Mouse (Mus musculus) heart, postnatal 0 days (tissue): ENCODE results near the gene Hs6st2. TPM values are rescaled to one million over a fixed set of nuclear protein-coding genes. Genes with fewer than 3 reads are reported as not detected.

Experiments
- ATAC-seq: fragments of 200-750 bp; cut with Nextera tagmentation; 2 replicates; pipeline ENCODE4 v1.8.0; 2017; ENCODE audit warnings: low read depth, moderate number of reproducible peaks, moderate library complexity; ENCODE audit not compliant: insufficient read depth
- DNase-seq: peaks from one replicate; pipeline ENCODE4 v3.0.0-alpha.2; 2016; ENCODE audit warnings: low spot score
- H3K27ac ChIP-seq: fragments of 300-500 bp; sonication (generic); 2 replicates; pipeline ENCODE4 v1.5.1; 2014; ENCODE audit warnings: low read depth, mild to moderate bottlenecking
- H3K27me3 ChIP-seq: fragments of 300-500 bp; sonication (generic); 2 replicates; pipeline ENCODE4 v1.6.1; 2014; ENCODE audit warnings: low read length, mixed read lengths; ENCODE audit not compliant: control insufficient read depth, insufficient read depth
- H3K36me3 ChIP-seq: fragments of 300-500 bp; sonication (generic); replicated peaks from 2 replicates; pipeline ENCODE4 v1.6.1; 2014; ENCODE audit warnings: low read length, mixed read lengths; ENCODE audit not compliant: control insufficient read depth, insufficient read depth
- H3K4me1 ChIP-seq: fragments of 300-500 bp; sonication (generic); 2 replicates; pipeline ENCODE4 v1.6.1; 2014; ENCODE audit warnings: antibody characterized with exemption; ENCODE audit not compliant: control insufficient read depth, insufficient read depth
- H3K4me2 ChIP-seq: fragments of 300-500 bp; sonication (generic); 2 replicates; pipeline ENCODE4 v1.6.1; 2014; ENCODE audit warnings: low read depth, mild to moderate bottlenecking, low read length, moderate library complexity
- H3K4me3 ChIP-seq: fragments of 300-500 bp; sonication (generic); 2 replicates; pipeline ENCODE4 v1.5.1; 2014; ENCODE audit warnings: low read depth, low read length
- H3K9ac ChIP-seq: fragments of 300-500 bp; sonication (generic); replicated peaks from 2 replicates; pipeline ENCODE4 v1.6.1; 2014; ENCODE audit warnings: low read depth, low read length, mixed read lengths
- H3K9me3 ChIP-seq: fragments of 300-500 bp; sonication (generic); replicated peaks from 2 replicates; pipeline ENCODE4 v1.6.1; 2016; ENCODE audit warnings: low read length; ENCODE audit not compliant: control insufficient read depth
- CTCF ChIP-seq: IDR thresholded peaks from 2 replicates; pipeline ENCODE4 v1.5.1; 2016; ENCODE audit warnings: antibody characterized with exemption, control low read depth, low read depth
- EP300 ChIP-seq: IDR thresholded peaks from 2 replicates; pipeline ENCODE4 v1.6.1; 2016; ENCODE audit warnings: antibody characterized with exemption, low read depth
- WGBS: fragments of 180-500 bp; shearing (Covaris S2); extraction: QIAGEN DNeasy Blood & Tissue Kit; methylation state at CpG from one replicate; pipeline ENCODE4 v1.1.7; 2014; 5-methylcytosine and 5-hydroxymethylcytosine counted together
- polyA plus RNA-seq: library from polyadenylated mRNA; unstranded; fragments of >200 nt; fragmentation: Nextera tagmentation; extraction: Ambion mirVana; gene quantifications from 2 replicates; pipeline ENCODE4 v1.2.1, GENCODE M21; 2015
- total RNA-seq: library from RNA; depleted of rRNA; stranded (reverse); fragments of >200 nt; gene quantifications from 2 replicates; pipeline ENCODE4 v1.2.3, GENCODE M21; 2014; ENCODE audit warnings: low replicate concordance; rRNA removed

Hs6st2 gene
- total and polyA plus RNA-seq, 2 experiments from 2014 or later: 2.8 to 20.2 TPM

DNA sequence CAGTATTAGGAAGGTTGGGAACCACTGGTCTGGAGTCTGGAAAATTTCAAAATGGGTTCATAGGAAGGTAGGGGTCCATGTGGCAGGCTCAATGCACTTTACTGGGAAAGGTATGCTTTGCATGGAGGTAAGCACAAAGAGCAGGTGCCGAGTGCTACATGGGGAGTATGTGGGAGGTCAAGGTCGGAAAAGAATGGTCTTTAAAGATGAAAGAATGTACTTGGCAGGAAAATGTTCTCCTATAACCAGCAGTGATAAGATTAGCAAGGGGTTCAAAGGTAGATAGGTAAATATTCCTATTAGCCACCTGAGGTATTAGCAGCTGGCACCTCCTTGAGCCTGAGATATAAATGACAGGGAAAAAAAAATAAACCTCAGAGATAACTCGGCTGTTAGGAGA, 338.1 kb downstream of the Hs6st2 start:
- no peaks in the 10 kb centered on the region for H3K9me3 ChIP-seq
- ATAC-seq: no peak
- no peak overlapping the region for H3K27ac ChIP-seq
- DNase-seq: no peak
- no peak overlapping the region for H3K4me2 ChIP-seq
- no peak overlapping the region for H3K9ac ChIP-seq
- H3K4me3 ChIP-seq: no peak overlapping the region
- no peaks in the 10 kb centered on the region for H3K36me3 ChIP-seq
- TF ChIP-seq EP300: no peak
- TF ChIP-seq CTCF: no peak
- no peaks in the 10 kb centered on the region; the same call in 1 of the 2 replicates for H3K27me3 ChIP-seq
- 58% methylated on average over 3 of the region's 3 CpGs for WGBS
- no peaks in the 10 kb centered on the region for H3K4me1 ChIP-seq

Other genes starting within 250 kb of the Hs6st2 start
- 0.08 TPM in 1 of 2 replicates, not detected in the other for gene Usp26, start 119.4 kb upstream of the Hs6st2 start, total RNA-seq
- gene Usp26, start 119.4 kb upstream of the Hs6st2 start, polyA plus RNA-seq: 0.03 TPM in 1 of 2 replicates, not detected in the other